Mouse (Mus musculus) forebrain, embryonic 13.5 days (tissue): Measurements from ENCODE around the gene Palld. TPM values are rescaled to one million over a fixed set of nuclear protein-coding genes. Genes with fewer than 3 reads are reported as not detected.

ENCODE experiments used
- ATAC-seq: fragments of 200-750 bp; cut with Nextera tagmentation; 2 replicates; pipeline ENCODE4 v1.8.0; 2017
- H3K27ac ChIP-seq: fragments of 300-500 bp; sonication (generic); 2 replicates; pipeline ENCODE4 v1.5.1; 2015; ENCODE audit warnings: inconsistent platforms, mild to moderate bottlenecking, moderate library complexity
- H3K27me3 ChIP-seq: fragments of 300-500 bp; sonication (generic); 2 replicates; pipeline ENCODE4 v1.6.1; 2015; ENCODE audit warnings: mild to moderate bottlenecking, inconsistent platforms
- H3K36me3 ChIP-seq: fragments of 300-500 bp; sonication (generic); 2 replicates; pipeline ENCODE4 v1.6.1; 2015; ENCODE audit warnings: mild to moderate bottlenecking, inconsistent platforms; ENCODE audit not compliant: poor library complexity, severe bottlenecking
- H3K4me1 ChIP-seq: fragments of 300-500 bp; sonication (generic); 2 replicates; pipeline ENCODE4 v1.6.1; 2015; ENCODE audit warnings: inconsistent platforms
- H3K4me2 ChIP-seq: fragments of 300-500 bp; sonication (generic); 2 replicates; pipeline ENCODE4 v1.6.1; 2015; ENCODE audit warnings: inconsistent platforms, mild to moderate bottlenecking, moderate library complexity
- H3K4me3 ChIP-seq: fragments of 300-500 bp; sonication (generic); 2 replicates; pipeline ENCODE4 v1.5.1; 2015; ENCODE audit warnings: mild to moderate bottlenecking, inconsistent platforms
- H3K9ac ChIP-seq: fragments of 300-500 bp; sonication (generic); 2 replicates; pipeline ENCODE4 v1.6.1; 2015; ENCODE audit warnings: mild to moderate bottlenecking, inconsistent platforms
- H3K9me3 ChIP-seq: fragments of 300-500 bp; sonication (generic); replicated peaks from 2 replicates; pipeline ENCODE4 v1.6.1; 2016; ENCODE audit warnings: inconsistent platforms
- WGBS: fragments of 180-500 bp; shearing (Covaris S2); methylation state at CpG from one replicate; pipeline ENCODE4 v1.1.7; 2015; 5-methylcytosine and 5-hydroxymethylcytosine counted together
- polyA plus RNA-seq: library from polyadenylated mRNA; unstranded; fragments of >200 nt; fragmentation: Nextera tagmentation; extraction: Ambion mirVana; gene quantifications from 2 replicates; pipeline ENCODE4 v1.2.1, GENCODE M21; 2015

Palld gene
- polyA plus RNA-seq, 1 experiment from 2014 or later = 30.2 TPM

GRCm38 (mm10) chr8:61796537-61797050, 105.9 kb downstream of the Palld start:
- H3K9me3 ChIP-seq = no peaks in the 10 kb centered on the region
- H3K9ac ChIP-seq = no peak overlapping the region
- H3K4me2 ChIP-seq = no peak overlapping the region
- no peaks in the 10 kb centered on the region for H3K4me1 ChIP-seq
- no peak overlapping the region for H3K4me3 ChIP-seq
- no peaks in the 10 kb centered on the region for H3K36me3 ChIP-seq
- no peaks in the 10 kb centered on the region for H3K27me3 ChIP-seq
- no peak overlapping the region for H3K27ac ChIP-seq
- no peak for ATAC-seq
- 81% methylated on average over 7 of the region's 7 CpGs for WGBS

- WGBS = 88% methylated on average over 3 of the region's 3 CpGs
- no peak overlapping the region for H3K9ac ChIP-seq
- no peak overlapping the region for H3K4me2 ChIP-seq
- no peak for ATAC-seq
- no peak overlapping the region for H3K4me3 ChIP-seq
- H3K36me3 ChIP-seq = no peaks in the 10 kb centered on the region
- no peaks in the 10 kb centered on the region for H3K27me3 ChIP-seq
- H3K27ac ChIP-seq = no peak overlapping the region
- H3K9me3 ChIP-seq = no peaks in the 10 kb centered on the region
- no peaks in the 10 kb centered on the region for H3K4me1 ChIP-seq
These were observed 112.5 kb downstream of the Palld start for GRCm38 (mm10) chr8:61789946-61790345.

GRCm38 (mm10) chr8:61789289-61789688, 113.2 kb downstream of the Palld start:
- 94% methylated on average over 5 of the region's 5 CpGs for WGBS
- no peaks in the 10 kb centered on the region for H3K9me3 ChIP-seq
- no peaks in the 10 kb centered on the region for H3K36me3 ChIP-seq
- no peak overlapping the region for H3K9ac ChIP-seq
- H3K27me3 ChIP-seq = no peaks in the 10 kb centered on the region
- H3K4me3 ChIP-seq = no peak overlapping the region
- H3K27ac ChIP-seq = no peak overlapping the region
- no peak overlapping the region for H3K4me2 ChIP-seq
- no peaks in the 10 kb centered on the region for H3K4me1 ChIP-seq
- no peak for ATAC-seq

GRCm38 (mm10) chr8:61782931-61783491, 119.5 kb downstream of the Palld start:
- H3K9ac ChIP-seq = no peak overlapping the region
- no peaks in the 10 kb centered on the region for H3K36me3 ChIP-seq
- H3K9me3 ChIP-seq = no peaks in the 10 kb centered on the region
- no peak overlapping the region for H3K4me3 ChIP-seq
- no peaks in the 10 kb centered on the region for H3K27me3 ChIP-seq
- H3K4me2 ChIP-seq = no peak overlapping the region
- no peaks in the 10 kb centered on the region for H3K4me1 ChIP-seq
- no peak for ATAC-seq
- WGBS = 89% methylated on average over 7 of the region's 7 CpGs
- no peak overlapping the region for H3K27ac ChIP-seq

- no peak overlapping the region for H3K27ac ChIP-seq
- no peak overlapping the region for H3K4me2 ChIP-seq
- no peaks in the 10 kb centered on the region for H3K36me3 ChIP-seq
- no peaks in the 10 kb centered on the region for H3K9me3 ChIP-seq
- H3K4me1 ChIP-seq = no peaks in the 10 kb centered on the region
- 82% methylated on average over 5 of the region's 5 CpGs for WGBS
- no peak for ATAC-seq
- no peaks in the 10 kb centered on the region for H3K27me3 ChIP-seq
- H3K4me3 ChIP-seq = no peak overlapping the region
- no peak overlapping the region for H3K9ac ChIP-seq
These were observed 121.7 kb downstream of the Palld start for GRCm38 (mm10) chr8:61780652-61781257.

- Histone ChIP-seq H3K27me3 (no peaks in the 10 kb centered on the region), H3K27ac (no peak overlapping the region), H3K9me3 (no peaks in the 10 kb centered on the region), H3K4me3 (no peak overlapping the region), H3K9ac (no peak overlapping the region), H3K4me1 (no peaks in the 10 kb centered on the region), H3K36me3 (no peaks in the 10 kb centered on the region), H3K4me2 (no peak overlapping the region)
- 78% methylated on average over 3 of the region's 3 CpGs for WGBS
- no peak for ATAC-seq
These were observed 124.3 kb downstream of the Palld start for GRCm38 (mm10) chr8:61778194-61778593.

- no peaks in the 10 kb centered on the region for H3K4me1 ChIP-seq
- no peak for ATAC-seq
- no peak overlapping the region for H3K27ac ChIP-seq
- no peak overlapping the region for H3K4me2 ChIP-seq
- no peak overlapping the region for H3K9ac ChIP-seq
- no peak overlapping the region for H3K4me3 ChIP-seq
- no peaks in the 10 kb centered on the region for H3K9me3 ChIP-seq
- H3K27me3 ChIP-seq = no peaks in the 10 kb centered on the region
- WGBS = 80% methylated on average over 9 of the region's 9 CpGs
- no peaks in the 10 kb centered on the region for H3K36me3 ChIP-seq
These were observed 125.9 kb downstream of the Palld start for GRCm38 (mm10) chr8:61776560-61776959.

GRCm38 (mm10) chr8:61775936-61776335, 126.6 kb downstream of the Palld start:
- Histone ChIP-seq H3K36me3 (no peaks in the 10 kb centered on the region), H3K9me3 (no peaks in the 10 kb centered on the region), H3K4me3 (no peak overlapping the region), H3K27ac (no peak overlapping the region), H3K4me2 (no peak overlapping the region), H3K9ac (no peak overlapping the region), H3K27me3 (no peaks in the 10 kb centered on the region), H3K4me1 (no peaks in the 10 kb centered on the region)
- WGBS = 74% methylated on average over 6 of the region's 6 CpGs
- no peak for ATAC-seq

- 94% methylated on average over 5 of the region's 5 CpGs for WGBS
- Histone ChIP-seq H3K4me3 (no peak overlapping the region), H3K4me1 (no peaks in the 10 kb centered on the region), H3K9me3 (no peaks in the 10 kb centered on the region), H3K27me3 (no peaks in the 10 kb centered on the region), H3K9ac (no peak overlapping the region), H3K4me2 (no peak overlapping the region), H3K27ac (no peak overlapping the region), H3K36me3 (no peaks in the 10 kb centered on the region)
- no peak for ATAC-seq
These were observed 128.3 kb downstream of the Palld start for GRCm38 (mm10) chr8:61774161-61774560.

GRCm38 (mm10) chr8:61773595-61774088, 128.8 kb downstream of the Palld start:
- H3K36me3 ChIP-seq = no peaks in the 10 kb centered on the region
- H3K4me1 ChIP-seq = no peaks in the 10 kb centered on the region
- no peak overlapping the region for H3K4me2 ChIP-seq
- H3K9me3 ChIP-seq = no peaks in the 10 kb centered on the region
- H3K4me3 ChIP-seq = no peak overlapping the region
- H3K9ac ChIP-seq = no peak overlapping the region
- H3K27ac ChIP-seq = no peak overlapping the region
- no peak for ATAC-seq
- 76% methylated on average over 4 of the region's 4 CpGs for WGBS
- H3K27me3 ChIP-seq = no peaks in the 10 kb centered on the region

- 69% methylated on average over 3 of the region's 3 CpGs for WGBS
- Histone ChIP-seq H3K4me1 (no peaks in the 10 kb centered on the region), H3K4me3 (no peak overlapping the region), H3K36me3 (no peaks in the 10 kb centered on the region), H3K4me2 (no peak overlapping the region), H3K27ac (no peak overlapping the region), H3K9ac (no peak overlapping the region), H3K27me3 (no peaks in the 10 kb centered on the region), H3K9me3 (no peaks in the 10 kb centered on the region)
- no peak for ATAC-seq
These were observed 131.2 kb downstream of the Palld start for GRCm38 (mm10) chr8:61771328-61771727.

GRCm38 (mm10) chr8:61769340-61769879, 133.1 kb downstream of the Palld start:
- Histone ChIP-seq H3K4me2 (no peak overlapping the region), H3K27me3 (no peaks in the 10 kb centered on the region), H3K4me3 (no peak overlapping the region), H3K9me3 (no peaks in the 10 kb centered on the region), H3K9ac (no peak overlapping the region), H3K27ac (no peak overlapping the region), H3K36me3 (no peaks in the 10 kb centered on the region), H3K4me1 (no peaks in the 10 kb centered on the region)
- WGBS = 75% methylated on average over 5 of the region's 5 CpGs
- no peak for ATAC-seq
